Mouse (Mus musculus) limb, embryonic 12.5 days (tissue): ENCODE data around the gene Bid. TPM values are rescaled to one million over a fixed set of nuclear protein-coding genes. Genes with fewer than 3 reads are reported as not detected.
"Not testable (repeated sequence)": the region's sequence is repeated elsewhere in the genome, so short reads cannot be mapped to it uniquely, and the experiment has no call there.

Experiments used
- ATAC-seq: fragments of 200-750 bp; cut with Nextera tagmentation; 2 replicates; pipeline ENCODE4 v1.8.0; 2017; ENCODE audit warnings: low read depth, moderate TSS enrichment; ENCODE audit not compliant: insufficient number of reproducible peaks, insufficient read depth, low FRiP score, low TSS enrichment
- H3K27ac ChIP-seq: fragments of 300-500 bp; sonication (generic); 2 replicates; pipeline ENCODE4 v1.5.1; 2016; ENCODE audit warnings: mild to moderate bottlenecking, moderate library complexity
- H3K27me3 ChIP-seq: fragments of 300-500 bp; sonication (generic); 2 replicates; pipeline ENCODE4 v1.6.1; 2016; ENCODE audit warnings: mild to moderate bottlenecking, moderate library complexity
- H3K36me3 ChIP-seq: fragments of 300-500 bp; sonication (generic); 2 replicates; pipeline ENCODE4 v1.6.1; 2016; ENCODE audit warnings: mild to moderate bottlenecking, moderate library complexity
- H3K4me1 ChIP-seq: fragments of 300-500 bp; sonication (generic); replicated peaks from 2 replicates; pipeline ENCODE4 v1.6.1; 2016
- H3K4me2 ChIP-seq: fragments of 300-500 bp; sonication (generic); 2 replicates; pipeline ENCODE4 v1.6.1; 2016; ENCODE audit warnings: mild to moderate bottlenecking, moderate library complexity
- H3K4me3 ChIP-seq: fragments of 300-500 bp; sonication (generic); replicated peaks from 2 replicates; pipeline ENCODE4 v1.5.1; 2016; ENCODE audit warnings: mild to moderate bottlenecking
- H3K9ac ChIP-seq: fragments of 300-500 bp; sonication (generic); replicated peaks from 2 replicates; pipeline ENCODE4 v1.6.1; 2016; ENCODE audit warnings: mild to moderate bottlenecking, moderate library complexity
- H3K9me3 ChIP-seq: fragments of 300-500 bp; sonication (generic); 2 replicates; pipeline ENCODE4 v1.6.1; 2016; ENCODE audit warnings: mild to moderate bottlenecking, moderate library complexity
- WGBS: fragments of 180-500 bp; shearing (Covaris S2); methylation state at CpG from one replicate; pipeline ENCODE4 v1.1.7; 2016; 5-methylcytosine and 5-hydroxymethylcytosine counted together
- polyA plus RNA-seq: library from polyadenylated mRNA; unstranded; fragments of >200 nt; fragmentation: Nextera tagmentation; extraction: Ambion mirVana; gene quantifications from 2 replicates; pipeline ENCODE4 v1.2.1, GENCODE M21; 2016

Gene Bid
- polyA plus RNA-seq, 1 experiment from 2014 or later = 17.4 TPM

GRCm38 (mm10) chr6:120914911-120915648 is 1.6 kb downstream of the Bid start:
- H3K4me1 ChIP-seq = peaks cover 10% of the 10 kb centered on the region; the same call in 1 of the 2 replicates
- H3K27me3 ChIP-seq = peaks cover 18% of the 10 kb centered on the region
- H3K4me2 ChIP-seq = peak overlapping the region; percentile 93; the same call in 1 of the 2 replicates
- ATAC-seq = no peak
- no peaks in the 10 kb centered on the region for H3K9me3 ChIP-seq
- H3K36me3 ChIP-seq = no peaks in the 10 kb centered on the region
- 0 out of 2 replicates have a peak overlapping the region, but pooled peaks have one; percentile 2 for H3K9ac ChIP-seq
- no peak overlapping the region for H3K27ac ChIP-seq
- 45% methylated on average over 8 of the region's 9 CpGs for WGBS
- no peak overlapping the region for H3K4me3 ChIP-seq

GRCm38 (mm10) chr6:120914533-120914910 is 2.1 kb downstream of the Bid start:
- 85% methylated on average over 4 of the region's 4 CpGs for WGBS
- H3K27me3 ChIP-seq = peaks cover 18% of the 10 kb centered on the region
- no peak overlapping the region for H3K4me3 ChIP-seq
- H3K4me2 ChIP-seq = no peak overlapping the region
- H3K9ac ChIP-seq = no peak overlapping the region
- H3K36me3 ChIP-seq = no peaks in the 10 kb centered on the region
- no peaks in the 10 kb centered on the region for H3K9me3 ChIP-seq
- no peak overlapping the region for H3K27ac ChIP-seq
- H3K4me1 ChIP-seq = peaks cover 10% of the 10 kb centered on the region; the same call in 1 of the 2 replicates
- no peak for ATAC-seq

GRCm38 (mm10) chr6:120913783-120914182 is 2.9 kb downstream of the Bid start:
- WGBS = 85% methylated on average over 8 of the region's 8 CpGs
- Histone ChIP-seq H3K9me3 (no peaks in the 10 kb centered on the region), H3K4me2 (no peak overlapping the region), H3K4me3 (no peak overlapping the region), H3K27me3 (peaks cover 18% of the 10 kb centered on the region), H3K4me1 (peaks cover 10% of the 10 kb centered on the region; the same call in 1 of the 2 replicates), H3K9ac (no peak overlapping the region), H3K27ac (no peak overlapping the region), H3K36me3 (no peaks in the 10 kb centered on the region)
- ATAC-seq = no peak

- no peaks in the 10 kb centered on the region for H3K36me3 ChIP-seq
- 0 out of 2 replicates have a peak overlapping the region, but pooled peaks have one; percentile 17 for H3K27ac ChIP-seq
- H3K4me3 ChIP-seq = no peak overlapping the region
- H3K4me1 ChIP-seq = peaks cover 10% of the 10 kb centered on the region; the same call in 1 of the 2 replicates
- no peak for ATAC-seq
- H3K9ac ChIP-seq = no peak overlapping the region
- no peak overlapping the region for H3K4me2 ChIP-seq
- H3K27me3 ChIP-seq = peaks cover 18% of the 10 kb centered on the region
- 58% methylated on average over 2 of the region's 2 CpGs for WGBS
- no peaks in the 10 kb centered on the region for H3K9me3 ChIP-seq
Observed at GRCm38 (mm10) chr6:120912931-120913330, 3.7 kb downstream of the Bid start.

- no peak for ATAC-seq
- Histone ChIP-seq H3K4me3 (no peak overlapping the region), H3K4me1 (peaks cover 10% of the 10 kb centered on the region; the same call in 1 of the 2 replicates), H3K36me3 (no peaks in the 10 kb centered on the region), H3K27me3 (peaks cover 18% of the 10 kb centered on the region), H3K4me2 (no peak overlapping the region), H3K9me3 (no peaks in the 10 kb centered on the region), H3K27ac (no peak overlapping the region), H3K9ac (no peak overlapping the region)
- WGBS = 76% methylated on average over 13 of the region's 13 CpGs
Observed at GRCm38 (mm10) chr6:120911213-120912007, 5.2 kb downstream of the Bid start.

GRCm38 (mm10) chr6:120909501-120909900 is 7.2 kb downstream of the Bid start:
- WGBS = 86% methylated on average over 3 of the region's 3 CpGs
- H3K9me3 ChIP-seq = no peaks in the 10 kb centered on the region
- no peak overlapping the region for H3K4me3 ChIP-seq
- H3K4me1 ChIP-seq = 0 out of 2 replicates have a peak, but pooled peaks cover 5% of the 10 kb centered on the region
- H3K4me2 ChIP-seq = no peak overlapping the region
- no peaks in the 10 kb centered on the region for H3K36me3 ChIP-seq
- 0 out of 2 replicates have a peak, but pooled peaks cover under 1% of the 10 kb centered on the region for H3K27me3 ChIP-seq
- no peak overlapping the region for H3K27ac ChIP-seq
- no peak overlapping the region for H3K9ac ChIP-seq
- ATAC-seq = no peak

- not testable (repeated sequence) for H3K9me3 ChIP-seq, H3K27ac ChIP-seq, H3K4me2 ChIP-seq, H3K9ac ChIP-seq, ATAC-seq, H3K36me3 ChIP-seq, H3K4me1 ChIP-seq, H3K4me3 ChIP-seq, H3K27me3 ChIP-seq
- 90% methylated on average over 10 of the region's 10 CpGs for WGBS
Observed at GRCm38 (mm10) chr6:120907876-120908597, 8.6 kb downstream of the Bid start.

GRCm38 (mm10) chr6:120906521-120906920 is 10.1 kb downstream of the Bid start:
- no peak overlapping the region for H3K4me2 ChIP-seq
- no peak overlapping the region for H3K9ac ChIP-seq
- H3K4me3 ChIP-seq = no peak overlapping the region
- ATAC-seq = no peak
- H3K36me3 ChIP-seq = no peaks in the 10 kb centered on the region
- H3K9me3 ChIP-seq = no peaks in the 10 kb centered on the region
- no peaks in the 10 kb centered on the region for H3K27me3 ChIP-seq
- H3K4me1 ChIP-seq = no peaks in the 10 kb centered on the region
- no peak overlapping the region for H3K27ac ChIP-seq
- WGBS = 92% methylated on average over 6 of the region's 6 CpGs

- ATAC-seq = no peak
Observed at GRCm38 (mm10) chr6:120905111-120905510, 11.5 kb downstream of the Bid start.

GRCm38 (mm10) chr6:120903961-120904360 is 12.7 kb downstream of the Bid start:
- H3K9ac ChIP-seq = no peak overlapping the region
- no peak overlapping the region for H3K27ac ChIP-seq
- H3K9me3 ChIP-seq = no peaks in the 10 kb centered on the region
- H3K4me3 ChIP-seq = no peak overlapping the region
- no peak for ATAC-seq
- no peaks in the 10 kb centered on the region for H3K27me3 ChIP-seq
- no peak overlapping the region for H3K4me2 ChIP-seq
- no peaks in the 10 kb centered on the region for H3K4me1 ChIP-seq
- H3K36me3 ChIP-seq = no peaks in the 10 kb centered on the region
- 85% methylated on average over 11 of the region's 11 CpGs for WGBS

More at GRCm38 (mm10) chr6:120905111-120905510, 11.5 kb downstream of the Bid start:
- Histone ChIP-seq H3K9ac (no peak overlapping the region), H3K4me1 (no peaks in the 10 kb centered on the region), H3K4me2 (no peak overlapping the region), H3K36me3 (no peaks in the 10 kb centered on the region), H3K9me3 (no peaks in the 10 kb centered on the region), H3K4me3 (no peak overlapping the region), H3K27me3 (no peaks in the 10 kb centered on the region), H3K27ac (no peak overlapping the region)
- 90% methylated on average over 5 of the region's 5 CpGs for WGBS

GRCm38 (mm10) chr6:120903450-120903912 is 13.2 kb downstream of the Bid start:
- Histone ChIP-seq H3K4me1 (no peaks in the 10 kb centered on the region), H3K4me2 (no peak overlapping the region), H3K9ac (no peak overlapping the region), H3K27me3 (no peaks in the 10 kb centered on the region), H3K9me3 (no peaks in the 10 kb centered on the region), H3K4me3 (no peak overlapping the region), H3K36me3 (no peaks in the 10 kb centered on the region), H3K27ac (no peak overlapping the region)
- no peak for ATAC-seq
- WGBS = 60% methylated on average over 5 of the region's 5 CpGs
